Mouse (Mus musculus): ENCODE measurements around the gene Rtca. TPM values are rescaled to one million over a fixed set of nuclear protein-coding genes. Genes with fewer than 3 reads are reported as not detected.

Gene Rtca
- 118 TPM in 2 replicates for polyA plus RNA-seq (2015; fragmentation: Nextera tagmentation; extraction: Ambion mirVana)

DNA sequence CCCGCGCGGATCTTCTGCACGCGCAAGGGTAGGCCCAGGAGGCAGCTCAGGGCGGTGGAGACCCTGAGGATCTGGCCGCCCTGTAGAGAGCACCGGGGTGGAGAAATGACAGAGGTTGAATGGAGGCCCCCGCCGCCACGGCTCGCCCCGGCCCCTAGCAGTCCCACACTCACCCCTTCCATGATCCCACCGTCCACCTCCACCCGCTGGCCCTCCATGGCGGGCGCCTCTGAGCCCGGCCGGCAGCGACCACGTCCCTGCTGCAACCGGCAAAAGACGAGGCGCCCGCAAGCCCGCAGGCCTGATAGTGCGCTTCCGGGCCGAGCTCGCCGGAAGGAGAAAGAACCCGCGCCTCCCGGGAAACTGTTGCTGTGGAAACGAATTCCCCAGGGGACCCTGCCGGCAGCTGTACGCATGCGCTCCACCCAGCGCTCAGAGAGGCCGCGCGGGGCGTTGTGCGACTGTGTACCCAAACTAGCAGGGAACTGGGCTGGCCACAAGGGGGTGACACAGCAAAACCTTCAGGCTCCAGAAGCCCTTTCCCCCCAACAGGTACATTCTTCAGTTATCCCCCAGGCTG is at the start of gene Rtca:
Gene Rtca (minus strand): TSS at position 437 of the 580 bp plus-strand sequence.
- Histone ChIP-seq H3K9ac (replicated peaks) (peak within 1 kb of the TSS; percentile 90), H3K9me3 (no peaks in the 10 kb centered on the region), H3K4me2 (replicated peaks) (peak within 1 kb of the TSS; percentile 90), H3K36me3 (peaks cover 29% of the 10 kb centered on the region), H3K27me3 (no peaks in the 10 kb centered on the region; the same call in 1 of the 2 replicates), H3K4me3 (replicated peaks) (peak within 1 kb of the TSS; percentile 86), H3K27ac (peak within 1 kb of the TSS; percentile 85), H3K4me1 (replicated peaks) (peaks cover 20% of the 10 kb centered on the region)
- peak; percentile 95 for ATAC-seq
- under 1% methylated on average over 44 of the region's 44 CpGs for WGBS

GRCm38 (mm10) chr3:116551362-116551761 is 43.4 kb upstream of the Rtca start:
- Histone ChIP-seq H3K27me3 (no peaks in the 10 kb centered on the region), H3K4me3 (replicated peaks) (no peak overlapping the region), H3K4me1 (replicated peaks) (no peaks in the 10 kb centered on the region), H3K9me3 (no peaks in the 10 kb centered on the region; the same call in 1 of the 2 replicates), H3K36me3 (peaks cover 43% of the 10 kb centered on the region), H3K27ac (no peak overlapping the region), H3K4me2 (replicated peaks) (no peak overlapping the region), H3K9ac (replicated peaks) (no peak overlapping the region)
- ATAC-seq = no peak
- WGBS = 96% methylated on average over 5 of the region's 5 CpGs

- no peaks in the 10 kb centered on the region for H3K4me1 ChIP-seq (replicated peaks)
- no peak overlapping the region for H3K27ac ChIP-seq
- 94% methylated on average over 5 of the region's 5 CpGs for WGBS
- no peaks in the 10 kb centered on the region for H3K27me3 ChIP-seq
- H3K9me3 ChIP-seq = no peaks in the 10 kb centered on the region; the same call in 1 of the 2 replicates
- H3K4me2 ChIP-seq (replicated peaks) = no peak overlapping the region
- H3K9ac ChIP-seq (replicated peaks) = no peak overlapping the region
- H3K36me3 ChIP-seq = peaks cover 74% of the 10 kb centered on the region
- no peak overlapping the region for H3K4me3 ChIP-seq (replicated peaks)
- no peak for ATAC-seq
These were observed 39.4 kb upstream of the Rtca start for GRCm38 (mm10) chr3:116547430-116547829.

- Histone ChIP-seq H3K4me2 (replicated peaks) (no peak overlapping the region), H3K4me3 (replicated peaks) (no peak overlapping the region), H3K9me3 (no peaks in the 10 kb centered on the region), H3K27ac (no peak overlapping the region), H3K27me3 (no peaks in the 10 kb centered on the region), H3K36me3 (peaks cover 87% of the 10 kb centered on the region), H3K4me1 (replicated peaks) (no peaks in the 10 kb centered on the region), H3K9ac (replicated peaks) (no peak overlapping the region)
- ATAC-seq = no peak
- 88% methylated on average over 3 of the region's 3 CpGs for WGBS
These were observed 34.5 kb upstream of the Rtca start for GRCm38 (mm10) chr3:116542532-116542931.

- Histone ChIP-seq H3K4me2 (replicated peaks) (no peak overlapping the region), H3K27ac (no peak overlapping the region), H3K9me3 (no peaks in the 10 kb centered on the region), H3K4me3 (replicated peaks) (no peak overlapping the region), H3K4me1 (replicated peaks) (no peaks in the 10 kb centered on the region), H3K27me3 (no peaks in the 10 kb centered on the region), H3K9ac (replicated peaks) (no peak overlapping the region), H3K36me3 (peaks cover 87% of the 10 kb centered on the region)
- no peak for ATAC-seq
- 92% methylated on average over 2 of the region's 2 CpGs for WGBS
These were observed 34.1 kb upstream of the Rtca start for GRCm38 (mm10) chr3:116542070-116542469.

DNA sequence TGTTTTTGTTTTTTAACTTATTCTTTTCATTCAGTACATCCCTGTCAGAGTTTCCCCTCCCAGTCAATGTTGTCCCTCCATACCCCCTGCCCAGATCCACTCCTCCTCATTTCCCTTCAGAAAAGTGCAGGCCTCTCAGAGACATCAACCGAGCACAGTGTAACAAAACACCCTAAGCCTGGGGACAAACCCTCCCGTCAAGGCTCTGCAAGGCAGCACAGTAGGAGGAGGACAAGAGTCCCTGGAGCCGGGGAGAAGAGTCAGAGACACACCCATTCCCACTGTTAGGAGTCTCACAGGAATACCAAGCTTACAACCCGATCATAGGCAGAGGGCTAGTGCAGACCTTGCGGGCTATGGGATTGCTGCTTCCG is 29.2 kb upstream of the Rtca start:
- Histone ChIP-seq H3K4me3 (replicated peaks) (no peak overlapping the region), H3K9me3 (no peaks in the 10 kb centered on the region), H3K4me2 (replicated peaks) (no peak overlapping the region), H3K27me3 (no peaks in the 10 kb centered on the region), H3K27ac (no peak overlapping the region), H3K4me1 (replicated peaks) (no peaks in the 10 kb centered on the region), H3K36me3 (peaks cover 82% of the 10 kb centered on the region), H3K9ac (replicated peaks) (0 out of 2 replicates have a peak overlapping the region, but pooled peaks have one; percentile 8)
- ATAC-seq = no peak
- WGBS = 43% methylated on average over 6 of the region's 6 CpGs

- H3K4me1 ChIP-seq (replicated peaks) = no peaks in the 10 kb centered on the region
- WGBS = 77% methylated on average over 16 of the region's 16 CpGs
- no peak for ATAC-seq
- H3K9ac ChIP-seq (replicated peaks) = no peak overlapping the region
- H3K36me3 ChIP-seq = peaks cover 77% of the 10 kb centered on the region
- no peak overlapping the region for H3K4me2 ChIP-seq (replicated peaks)
- H3K9me3 ChIP-seq = no peaks in the 10 kb centered on the region
- no peak overlapping the region for H3K27ac ChIP-seq
- H3K4me3 ChIP-seq (replicated peaks) = no peak overlapping the region
- no peaks in the 10 kb centered on the region for H3K27me3 ChIP-seq
These were observed 28.6 kb upstream of the Rtca start for GRCm38 (mm10) chr3:116536428-116537199.

- 92% methylated on average over 4 of the region's 4 CpGs for WGBS
- no peak overlapping the region for H3K9ac ChIP-seq (replicated peaks)
- no peak overlapping the region for H3K4me3 ChIP-seq (replicated peaks)
- H3K27ac ChIP-seq = no peak overlapping the region
- no peak for ATAC-seq
- H3K36me3 ChIP-seq = peaks cover 29% of the 10 kb centered on the region
- H3K4me2 ChIP-seq (replicated peaks) = no peak overlapping the region
- H3K27me3 ChIP-seq = no peaks in the 10 kb centered on the region
- no peaks in the 10 kb centered on the region for H3K9me3 ChIP-seq
- no peaks in the 10 kb centered on the region for H3K4me1 ChIP-seq (replicated peaks)
These were observed 22.8 kb upstream of the Rtca start for GRCm38 (mm10) chr3:116530826-116531225.

DNA sequence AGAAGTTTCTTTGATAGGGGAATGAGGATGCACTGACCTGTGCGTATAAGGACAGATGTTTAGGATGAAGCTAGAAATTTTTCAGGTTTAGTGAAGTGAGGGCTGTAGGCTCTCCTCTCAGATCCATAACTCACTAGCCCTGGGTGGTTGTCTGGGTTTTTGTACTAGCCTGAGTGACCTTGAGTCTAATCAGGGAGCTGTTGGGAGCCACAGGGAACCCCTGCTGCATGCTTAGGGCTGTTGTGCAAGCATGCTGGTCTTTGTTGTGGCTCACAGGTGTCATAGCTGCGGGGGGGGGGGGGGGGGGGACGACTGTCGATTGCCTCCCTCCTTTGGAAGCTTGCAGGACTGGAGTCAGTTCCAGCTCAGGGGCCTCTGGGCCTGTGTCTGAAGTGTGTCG is 21.7 kb upstream of the Rtca start:
- Histone ChIP-seq H3K4me1 (replicated peaks) (no peaks in the 10 kb centered on the region), H3K4me2 (replicated peaks) (no peak overlapping the region), H3K9me3 (no peaks in the 10 kb centered on the region), H3K9ac (replicated peaks) (no peak overlapping the region), H3K27ac (no peak overlapping the region), H3K27me3 (no peaks in the 10 kb centered on the region), H3K36me3 (peaks cover 24% of the 10 kb centered on the region), H3K4me3 (replicated peaks) (no peak overlapping the region)
- no peak for ATAC-seq
- whole genome bisulfite sequencing = 83% methylated on average over 3 of the region's 5 CpGs

GRCm38 (mm10) chr3:116520141-116520761 is 12.2 kb upstream of the Rtca start:
- Histone ChIP-seq H3K4me2 (replicated peaks) (no peak overlapping the region), H3K4me1 (replicated peaks) (no peaks in the 10 kb centered on the region), H3K4me3 (replicated peaks) (no peak overlapping the region), H3K9me3 (no peaks in the 10 kb centered on the region), H3K36me3 (peaks cover 7% of the 10 kb centered on the region), H3K27me3 (no peaks in the 10 kb centered on the region), H3K27ac (no peak overlapping the region), H3K9ac (replicated peaks) (no peak overlapping the region)
- ATAC-seq = no peak
- WGBS = 81% methylated on average over 12 of the region's 12 CpGs

DNA sequence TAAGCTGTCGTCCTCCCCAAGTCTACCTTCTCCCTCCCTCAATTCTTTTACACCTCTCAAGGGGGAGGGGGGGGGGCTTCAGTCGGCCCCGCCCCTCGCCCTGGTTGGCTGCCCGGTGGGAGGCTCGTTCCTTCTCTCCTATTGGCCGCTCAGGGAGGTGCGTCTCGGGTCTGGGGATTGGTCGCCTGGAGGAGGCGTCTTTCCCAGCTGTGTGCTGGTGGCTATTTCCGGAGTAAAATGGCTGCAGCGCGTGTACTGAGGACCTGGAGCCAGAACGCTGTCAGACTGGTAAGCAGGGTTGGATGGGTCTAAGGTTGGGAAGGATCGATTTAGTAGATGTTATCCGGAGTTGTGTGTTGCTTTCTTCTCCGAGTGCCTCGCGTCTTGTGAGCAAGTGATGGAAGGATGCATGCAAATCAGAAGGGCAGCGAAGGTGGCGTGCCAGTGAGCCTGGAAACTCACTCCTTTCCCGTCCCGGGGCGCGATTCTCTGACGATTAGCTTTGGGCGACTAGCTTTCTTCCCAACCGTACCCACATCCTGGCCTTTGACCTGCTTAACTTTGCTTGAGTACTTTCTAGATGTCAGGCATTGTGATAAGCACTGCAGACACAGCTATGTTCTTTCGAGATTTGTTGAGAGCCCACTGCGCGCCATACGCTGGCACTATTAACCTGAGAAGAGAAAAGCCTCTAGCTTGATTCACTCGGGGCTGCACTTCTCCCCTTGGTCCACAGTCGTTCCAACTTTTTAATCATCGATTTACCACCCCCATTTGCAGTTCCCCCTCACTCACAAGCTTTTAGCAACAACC is 5.1 kb upstream of the Rtca start, which contains the start of gene Dbt:
Gene Dbt (plus strand): TSS at position 167 of the 813 bp plus-strand sequence.
- no peaks in the 10 kb centered on the region for H3K36me3 ChIP-seq
- H3K9ac ChIP-seq (replicated peaks) = peak within 1 kb of the TSS; percentile 72

More for the DNA sequence above, 5.1 kb upstream of the Rtca start, which contains the start of gene Dbt:
- H3K4me2 ChIP-seq (replicated peaks) = peak within 1 kb of the TSS; percentile 71
- peak; percentile 95 for ATAC-seq
- H3K9me3 ChIP-seq = no peaks in the 10 kb centered on the region
- H3K4me1 ChIP-seq (replicated peaks) = peaks cover 15% of the 10 kb centered on the region
- no peaks in the 10 kb centered on the region; the same call in 1 of the 2 replicates for H3K27me3 ChIP-seq
- WGBS = 2% methylated on average over 36 of the region's 36 CpGs
- H3K4me3 ChIP-seq (replicated peaks) = peak within 1 kb of the TSS; percentile 69
- no peak within 1 kb of the TSS for H3K27ac ChIP-seq

Measured in midbrain, embryonic 13.5 days (tissue).